ENCODE assay signal across 14 mouse cellular contexts in the genomic region with DNA sequence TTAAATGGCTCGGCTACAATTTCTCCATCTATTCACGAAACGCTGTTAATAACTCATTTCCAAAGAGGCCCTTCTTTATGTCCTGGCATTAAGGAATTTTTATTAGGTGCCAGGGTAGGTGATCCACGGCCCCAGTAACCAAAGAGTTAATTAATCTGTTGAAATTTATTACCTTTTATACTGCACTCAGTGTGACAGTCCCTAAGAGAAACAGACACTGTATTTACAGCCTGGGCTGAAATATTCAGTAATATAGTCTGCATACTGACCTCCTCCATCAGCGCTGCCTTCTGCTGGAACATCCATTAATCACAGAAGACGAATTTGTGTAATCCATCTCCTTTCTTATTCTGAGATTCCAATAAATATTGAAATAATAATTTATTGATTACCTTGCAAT.
"Had no signal": no experiment of that assay in that cellular context is flagged by ENCODE, and none has a peak within 500 bp of the region (broad histone marks: within the 10 kb centered on the region; RNA-seq: fewer than 3 reads in every experiment).

No protein-coding gene starts in this region.

- H3K4me2 ChIP-seq: stomach, embryonic 15.5 days had no signal

- H3K9ac ChIP-seq: stomach, embryonic 15.5 days had no signal

- H3K9me3 ChIP-seq: stomach, embryonic 15.5 days had no signal

- H3K4me1 ChIP-seq: stomach, embryonic 15.5 days had no signal

- H3K4me3 ChIP-seq: myocyte; stomach, embryonic 15.5 days had no signal

- DNase-seq: retina, postnatal 1 day; right cerebral cortex, adult 18-20 months; right cerebral cortex, postnatal 25 days; right cerebral cortex, postnatal 4 days; spleen, adult 18-20 months; thymus, adult 18-20 months; thymus, adult 2 months; thymus, postnatal 14 days; thymus, postnatal 25 days; thymus, postnatal 36 days; thymus, postnatal 4 days had no signal

- H3K27ac ChIP-seq: stomach, embryonic 15.5 days; stomach, postnatal 0 days had no signal

- H3K36me3 ChIP-seq: stomach, embryonic 15.5 days had no signal

- H3K27me3 ChIP-seq: stomach, embryonic 15.5 days had no signal
